Mouse (Mus musculus) liver, postnatal 0 days (tissue): ENCODE measurements around the gene Bahcc1. TPM values are rescaled to one million over a fixed set of nuclear protein-coding genes. Genes with fewer than 3 reads are reported as not detected.

Source experiments
- ATAC-seq: fragments of 200-750 bp; cut with Nextera tagmentation; 2 replicates; pipeline ENCODE4 v1.8.0; 2017; ENCODE audit warnings: mild to moderate bottlenecking, moderate library complexity
- DNase-seq: peaks from one replicate; pipeline ENCODE4 v3.0.0-alpha.2; 2016
- H3K27ac ChIP-seq: fragments of 300-500 bp; sonication (generic); 2 replicates; pipeline ENCODE4 v1.5.1; 2014; ENCODE audit warnings: antibody characterized with exemption, moderate library complexity, mild to moderate bottlenecking, low read depth
- H3K27me3 ChIP-seq: fragments of 300-500 bp; sonication (generic); 2 replicates; pipeline ENCODE4 v1.6.1; 2014; ENCODE audit warnings: low read length, control low read depth, mixed read lengths; ENCODE audit not compliant: insufficient read depth
- H3K36me3 ChIP-seq: fragments of 300-500 bp; sonication (generic); replicated peaks from 2 replicates; pipeline ENCODE4 v1.6.1; 2014; ENCODE audit warnings: mild to moderate bottlenecking, control low read depth, low read length, moderate library complexity, mixed read lengths; ENCODE audit not compliant: insufficient read depth
- H3K4me1 ChIP-seq: fragments of 300-500 bp; sonication (generic); 2 replicates; pipeline ENCODE4 v1.6.1; 2014; ENCODE audit warnings: antibody characterized with exemption, mild to moderate bottlenecking, control low read depth; ENCODE audit not compliant: insufficient read depth
- H3K4me2 ChIP-seq: fragments of 300-500 bp; sonication (generic); 2 replicates; pipeline ENCODE4 v1.6.1; 2014; ENCODE audit warnings: low read depth, mild to moderate bottlenecking, low read length, moderate library complexity, mixed read lengths
- H3K4me3 ChIP-seq: fragments of 300-500 bp; sonication (generic); 2 replicates; pipeline ENCODE4 v1.5.1; 2014; ENCODE audit warnings: low read depth, low read length
- H3K9ac ChIP-seq: fragments of 300-500 bp; sonication (generic); replicated peaks from 2 replicates; pipeline ENCODE4 v1.6.1; 2014; ENCODE audit warnings: mild to moderate bottlenecking, moderate library complexity
- H3K9me3 ChIP-seq: fragments of 300-500 bp; sonication (generic); 2 replicates; pipeline ENCODE4 v1.6.1; 2016; ENCODE audit warnings: mild to moderate bottlenecking, control low read depth, low read length, mixed read lengths
- CTCF ChIP-seq: sonication (generic); IDR thresholded peaks from 2 replicates; pipeline ENCODE4 v1.5.1; 2016; ENCODE audit warnings: antibody characterized with exemption, low read depth
- EP300 ChIP-seq: IDR thresholded peaks from 2 replicates; pipeline ENCODE4 v1.6.1; 2016; ENCODE audit warnings: antibody characterized with exemption, low read depth, mild to moderate bottlenecking
- WGBS: fragments of 180-500 bp; shearing (Covaris S2); extraction: QIAGEN DNeasy Blood & Tissue Kit; methylation state at CpG from one replicate; pipeline ENCODE4 v1.1.7; 2014; ENCODE audit not compliant: insufficient replicate concordance; 5-methylcytosine and 5-hydroxymethylcytosine counted together
- polyA plus RNA-seq: library from polyadenylated mRNA; unstranded; fragments of >200 nt; fragmentation: Nextera tagmentation; extraction: Ambion mirVana; gene quantifications from 2 replicates; pipeline ENCODE4 v1.2.1, GENCODE M21; 2015

Bahcc1 gene
- polyA plus RNA-seq, 1 experiment from 2014 or later: 1.1 TPM

DNA sequence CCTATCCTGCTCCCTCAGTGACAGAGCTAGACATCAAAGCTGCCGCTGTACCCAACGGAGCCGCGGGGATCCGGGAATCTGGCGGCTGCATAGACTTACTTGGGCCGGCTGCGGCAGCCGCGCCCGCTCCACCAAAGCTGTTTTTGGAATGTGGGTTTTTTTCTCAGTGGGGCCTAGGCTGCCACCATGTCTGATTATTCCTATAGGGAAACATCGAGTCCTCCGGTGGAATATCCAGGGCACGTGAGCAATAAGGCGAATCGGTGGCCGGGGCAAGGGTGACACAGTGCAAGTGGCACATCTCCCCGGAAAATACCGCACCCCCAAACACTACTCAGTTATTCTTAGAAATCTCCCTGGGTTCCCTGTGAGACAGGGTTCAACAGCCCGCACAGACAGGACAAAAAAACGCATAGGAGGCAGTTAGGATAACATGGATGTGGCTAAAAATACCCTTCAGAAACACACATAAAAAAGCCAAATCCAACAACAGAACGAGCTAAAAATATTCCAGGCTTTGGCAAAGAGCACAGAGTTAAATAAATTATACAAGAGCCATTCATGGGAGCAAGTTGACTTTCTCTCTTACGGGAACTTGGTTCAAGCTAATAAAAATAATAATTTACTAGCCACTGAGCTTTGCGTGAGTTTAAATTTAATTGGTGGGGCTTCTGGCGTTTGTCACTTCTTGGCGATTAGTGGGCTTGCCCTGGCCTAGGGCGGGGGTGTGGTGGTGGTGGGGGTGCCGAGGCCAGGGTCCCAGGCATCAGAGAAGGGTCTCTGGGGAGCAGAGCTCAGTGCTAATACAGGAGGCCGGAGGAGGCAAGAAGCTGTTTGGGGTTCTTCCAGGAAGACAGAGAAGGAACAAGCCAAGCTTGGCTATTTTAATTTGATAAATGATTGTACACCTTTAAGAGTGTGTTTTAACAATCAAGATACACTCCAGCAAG lies 8.5 kb downstream of the Bahcc1 start:
- DNase-seq (no peak), ATAC-seq (no peak)
- no peak overlapping the region for H3K4me3 ChIP-seq
- 0 out of 2 replicates have a peak overlapping the region, but pooled peaks have one; percentile 22 for H3K27ac ChIP-seq
- H3K9me3 ChIP-seq: no peaks in the 10 kb centered on the region
- TF ChIP-seq EP300 (no peak), CTCF (no peak)
- peaks cover 21% of the 10 kb centered on the region for H3K4me1 ChIP-seq
- WGBS: 52% methylated on average over 29 of the region's 29 CpGs
- H3K36me3 ChIP-seq: no peaks in the 10 kb centered on the region
- H3K27me3 ChIP-seq: peaks cover 15% of the 10 kb centered on the region
- no peak overlapping the region for H3K9ac ChIP-seq
- H3K4me2 ChIP-seq: 0 out of 2 replicates have a peak overlapping the region, but pooled peaks have one; percentile 16

DNA sequence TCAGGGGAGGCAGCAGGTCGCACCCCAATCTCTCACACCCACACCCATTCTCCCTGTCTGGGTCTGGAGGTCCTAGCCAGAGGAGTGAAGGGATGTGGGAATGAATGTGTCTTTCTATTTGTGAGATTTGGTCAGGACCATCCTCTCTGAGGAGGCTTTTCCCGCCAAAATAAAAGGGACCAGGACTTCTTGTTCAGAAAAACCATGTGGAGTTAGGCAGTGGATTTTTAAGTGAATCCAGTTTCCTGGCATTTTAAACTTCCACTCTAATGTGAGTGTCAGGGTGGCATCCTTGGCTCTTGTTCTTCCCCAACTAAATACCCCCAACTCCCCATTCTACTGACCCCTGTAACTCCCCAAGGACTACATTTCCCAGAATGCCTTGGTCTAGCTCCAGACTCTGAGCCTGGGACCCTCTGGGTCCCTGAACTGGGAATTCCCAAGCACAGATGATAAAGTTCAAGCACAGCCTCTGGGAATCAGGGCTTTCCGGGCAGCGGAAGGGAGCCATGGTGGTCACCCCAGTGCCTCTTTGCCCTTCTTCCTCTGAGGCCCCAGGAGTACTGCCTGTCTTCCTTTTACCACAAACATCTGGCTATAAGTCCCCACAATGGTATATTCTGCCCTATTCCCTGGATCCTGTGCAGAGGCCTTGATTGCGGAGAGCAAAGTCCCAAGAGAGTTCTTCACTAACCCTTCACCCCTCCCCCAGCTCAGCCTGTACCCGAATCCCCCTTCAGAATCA lies 9.4 kb downstream of the Bahcc1 start:
- H3K4me1 ChIP-seq: peaks cover 21% of the 10 kb centered on the region
- 66% methylated on average over 6 of the region's 6 CpGs for WGBS

DNA sequence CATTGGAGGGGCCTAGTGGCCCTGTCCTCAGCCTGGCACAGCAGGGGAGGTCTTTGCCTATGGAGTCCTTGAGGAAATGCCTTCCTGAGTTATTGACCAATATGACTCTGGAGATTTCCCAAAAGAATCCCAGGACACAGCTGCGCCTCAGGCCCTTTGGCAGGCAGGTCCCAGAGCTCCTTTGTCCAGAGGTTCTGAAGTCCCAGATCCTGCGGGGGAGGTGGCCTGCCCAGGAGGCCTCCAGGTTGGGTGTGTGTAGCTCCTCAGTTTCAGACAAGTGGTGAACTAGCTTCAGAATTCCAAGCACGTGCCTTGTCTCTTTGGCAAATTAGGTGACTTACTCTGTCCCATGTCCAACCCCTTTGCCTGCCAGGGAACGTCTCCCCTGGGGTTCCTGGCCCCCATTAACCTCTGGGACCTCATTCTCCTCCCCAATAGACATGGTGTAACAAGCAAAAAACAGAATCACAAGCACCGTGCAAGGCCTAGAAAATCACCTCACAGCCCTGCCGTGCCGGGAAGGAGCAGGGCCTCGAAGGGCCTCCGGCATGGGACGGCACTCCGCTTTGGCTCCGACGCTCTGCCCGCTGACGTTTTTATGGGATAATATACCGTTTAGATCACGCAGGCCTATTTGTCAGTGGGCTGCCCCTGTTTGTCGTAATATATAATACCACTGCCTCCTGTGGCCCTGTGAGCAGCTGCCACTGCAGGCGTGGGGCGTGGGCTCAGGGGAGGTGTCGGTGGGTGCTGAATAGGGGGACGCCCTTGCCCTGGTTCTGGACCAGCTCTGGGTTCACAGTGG lies 10.2 kb downstream of the Bahcc1 start:
- no peaks in the 10 kb centered on the region for H3K9me3 ChIP-seq
- TF ChIP-seq EP300: no peak
- DNase-seq (no peak), ATAC-seq (no peak)
- peaks cover under 1% of the 10 kb centered on the region for H3K27me3 ChIP-seq
- H3K4me1 ChIP-seq: peaks cover 18% of the 10 kb centered on the region
- no peak overlapping the region for H3K4me2 ChIP-seq
- H3K27ac ChIP-seq: peak overlapping the region; percentile 16; the same call in 1 of the 2 replicates
- 83% methylated on average over 22 of the region's 22 CpGs for WGBS
- H3K4me3 ChIP-seq: no peak overlapping the region
- H3K36me3 ChIP-seq: no peaks in the 10 kb centered on the region
- H3K9ac ChIP-seq: no peak overlapping the region

More for the DNA sequence above, 9.4 kb downstream of the Bahcc1 start:
- no peak for ATAC-seq
- Histone ChIP-seq H3K27me3 (peaks cover 8% of the 10 kb centered on the region), H3K9me3 (no peaks in the 10 kb centered on the region), H3K4me3 (no peak overlapping the region), H3K27ac (0 out of 2 replicates have a peak overlapping the region, but pooled peaks have one; percentile 16), H3K9ac (no peak overlapping the region), H3K4me2 (no peak overlapping the region), H3K36me3 (no peaks in the 10 kb centered on the region)
- TF ChIP-seq EP300 (no peak), CTCF (no peak)
- no peak for DNase-seq

DNA sequence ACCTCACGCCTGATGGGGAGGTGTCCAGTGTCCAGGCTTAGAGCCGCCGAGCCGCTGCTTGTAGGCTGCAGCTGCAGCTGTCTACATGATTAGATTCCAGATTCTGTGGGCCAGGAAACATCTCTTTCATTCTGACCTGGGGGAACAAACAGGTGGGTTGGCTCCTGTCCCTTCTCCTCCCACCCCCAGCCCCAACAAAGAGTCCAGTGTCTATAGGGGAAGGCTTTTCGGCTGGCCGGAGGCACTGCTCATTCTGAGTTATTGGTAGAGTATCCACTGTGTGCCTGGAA lies 10.7 kb downstream of the Bahcc1 start:
- ATAC-seq (no peak), DNase-seq (no peak)
- Histone ChIP-seq H3K9me3 (no peaks in the 10 kb centered on the region), H3K27ac (no peak overlapping the region), H3K4me1 (peaks cover 18% of the 10 kb centered on the region), H3K36me3 (no peaks in the 10 kb centered on the region), H3K9ac (no peak overlapping the region), H3K27me3 (no peaks in the 10 kb centered on the region), H3K4me3 (no peak overlapping the region), H3K4me2 (no peak overlapping the region)
- 92% methylated on average over 6 of the region's 6 CpGs for WGBS
- TF ChIP-seq EP300 (no peak), CTCF (no peak)

DNA sequence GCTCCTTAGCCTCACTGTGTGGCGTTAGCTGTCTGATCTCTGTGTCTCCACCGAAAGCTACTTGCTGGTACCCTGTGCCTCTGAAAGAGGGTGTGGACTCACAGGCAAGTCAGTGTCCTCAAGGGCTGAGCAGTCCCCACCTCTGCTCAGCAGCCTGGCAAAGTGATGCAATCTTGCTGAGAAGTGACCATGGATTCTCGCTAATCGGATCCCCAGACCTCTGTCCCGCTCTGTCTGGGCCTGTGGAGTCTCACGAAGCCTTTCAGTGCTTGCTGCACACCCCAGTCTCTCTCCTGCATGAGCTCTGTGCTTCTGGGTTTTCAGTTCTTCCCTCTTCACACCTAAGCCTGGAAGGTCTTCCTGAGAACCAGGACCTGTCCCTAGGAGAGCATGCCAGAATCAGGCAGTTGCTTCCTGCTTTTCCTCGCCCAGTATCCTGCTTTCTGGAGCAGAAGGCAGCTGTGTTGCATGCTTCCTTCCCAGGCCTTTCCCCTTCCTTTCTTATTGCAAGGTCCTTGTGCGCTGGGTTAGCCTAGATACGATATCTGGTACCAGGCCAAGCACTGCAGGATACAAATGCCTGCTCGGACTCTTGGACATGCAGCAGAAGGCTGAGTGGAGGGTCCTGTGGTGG lies 15.5 kb downstream of the Bahcc1 start:
- no peak overlapping the region for H3K4me2 ChIP-seq
- no peaks in the 10 kb centered on the region for H3K36me3 ChIP-seq
- TF ChIP-seq CTCF (no peak), EP300 (no peak)
- 67% methylated on average over 10 of the region's 10 CpGs for WGBS
- H3K27ac ChIP-seq: no peak overlapping the region
- DNase-seq: no peak
- H3K9ac ChIP-seq: no peak overlapping the region
- H3K9me3 ChIP-seq: no peaks in the 10 kb centered on the region
- no peak overlapping the region for H3K4me3 ChIP-seq
- no peak for ATAC-seq
- H3K4me1 ChIP-seq: peaks cover 15% of the 10 kb centered on the region
- no peaks in the 10 kb centered on the region for H3K27me3 ChIP-seq
